Mouse (Mus musculus): ENCODE results near the gene Sez6l2. TPM values are rescaled to one million over a fixed set of nuclear protein-coding genes. Genes with fewer than 3 reads are reported as not detected.

Sez6l2 gene
- total RNA-seq, 2 experiments from 2014 or later = 14.2 to 17.2 TPM

DNA sequence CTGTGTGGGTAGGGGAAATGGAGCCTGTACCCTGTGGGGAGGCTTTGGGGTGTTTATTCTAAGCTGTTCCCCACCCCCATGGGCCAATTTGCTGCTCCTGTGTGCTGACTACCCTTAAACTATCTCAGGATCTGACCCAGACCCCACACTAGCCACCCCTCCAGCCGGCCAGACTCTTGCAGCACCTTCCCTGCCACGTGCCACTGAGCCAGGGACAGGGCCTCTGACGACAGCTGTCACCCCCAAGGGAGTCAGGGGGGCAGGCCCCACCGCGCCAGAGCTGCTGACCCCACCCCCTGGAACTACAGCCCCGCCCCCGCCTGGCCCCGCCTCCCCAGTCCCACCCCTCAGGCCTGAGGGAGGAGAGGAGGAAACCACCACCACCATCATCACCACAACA is 2.3 kb downstream of the Sez6l2 start:
- intact Hi-C loops (cut with DNase I) = no loop called here
- no peak for DNase-seq

DNA sequence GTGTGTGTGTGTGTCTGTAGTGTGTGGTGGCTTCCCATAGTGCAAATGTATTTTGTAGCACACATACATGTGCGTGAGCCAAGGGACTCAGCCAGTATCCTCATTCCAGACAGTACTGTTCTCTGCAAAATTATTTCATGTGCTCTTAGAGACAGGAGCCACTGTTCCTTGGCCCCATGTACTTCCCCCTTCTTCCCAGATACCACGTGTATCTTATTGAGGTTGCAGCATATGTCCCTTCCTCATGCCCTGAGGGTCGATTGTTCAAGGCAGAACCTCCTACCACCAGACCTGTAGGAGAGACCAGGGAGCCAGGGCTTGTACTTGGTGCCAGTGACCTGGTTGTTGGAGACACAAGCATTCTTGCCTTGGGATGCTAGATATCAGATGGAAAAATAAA is 4.8 kb downstream of the Sez6l2 start:
- DNase-seq = no peak
- intact Hi-C loops (cut with DNase I) = no loop called here

DNA sequence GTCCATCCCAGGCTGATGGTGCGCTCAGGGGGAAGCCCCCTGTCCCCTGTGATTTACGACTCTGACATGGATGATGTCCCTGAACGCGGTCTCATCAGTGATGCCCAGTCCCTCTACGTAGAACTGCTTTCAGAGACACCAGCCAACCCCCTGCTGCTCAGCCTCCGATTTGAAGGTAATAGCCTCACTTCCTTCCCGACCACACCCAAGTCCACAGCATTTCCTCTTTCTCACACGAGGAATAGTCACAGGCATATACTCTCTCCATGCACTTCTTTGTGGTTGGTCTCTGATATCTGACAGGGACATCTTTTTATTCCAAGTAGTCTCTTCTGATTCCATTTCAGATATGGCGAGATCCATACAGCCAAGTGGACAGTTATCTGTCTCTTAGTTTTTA is 9.4 kb downstream of the Sez6l2 start:
- intact Hi-C loops (cut with DNase I) = no loop called here
- no peak for DNase-seq

DNA sequence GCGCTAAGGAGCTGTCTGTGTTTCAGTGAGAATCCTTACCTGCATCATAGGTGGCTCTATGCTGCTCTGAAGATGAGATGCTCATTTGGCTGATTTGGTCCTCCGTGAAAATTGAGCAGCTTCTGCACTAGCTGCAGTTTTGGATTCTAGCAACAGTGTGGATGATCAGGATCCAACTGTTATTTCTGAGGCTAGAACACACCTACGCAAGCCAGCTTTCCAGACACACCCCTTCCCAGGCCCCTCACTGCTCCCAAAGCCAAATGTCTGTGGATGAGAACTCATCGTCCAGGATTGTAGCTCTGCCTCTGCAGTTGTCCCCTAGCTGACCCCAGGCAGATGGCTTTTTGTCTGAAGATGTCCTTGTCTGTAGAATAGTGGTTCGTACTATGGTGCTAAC is 10.7 kb downstream of the Sez6l2 start:
- intact Hi-C loops (cut with DNase I) = no loop called here
- DNase-seq = no peak

DNA sequence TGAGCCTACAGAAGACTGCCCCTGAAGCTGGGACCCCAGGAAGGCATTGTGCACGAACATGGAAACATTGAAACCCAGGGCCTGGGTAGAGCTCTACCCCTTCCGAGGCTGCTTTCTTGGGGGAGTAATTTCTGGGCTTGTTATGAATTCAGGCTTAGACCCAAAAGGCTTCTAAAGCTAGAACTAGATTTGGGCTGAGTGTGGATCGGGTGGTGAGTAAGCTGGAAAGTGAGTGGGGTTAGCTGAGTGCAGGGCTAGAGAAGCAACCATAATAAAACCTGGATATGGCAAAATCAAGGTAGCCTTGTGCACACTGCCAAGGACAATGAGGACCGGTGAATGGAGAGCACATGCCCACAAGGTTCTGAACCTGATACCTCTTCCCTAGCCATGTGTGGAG is 11.6 kb downstream of the Sez6l2 start:
- intact Hi-C loops (cut with DNase I) = no loop called here
- no peak for DNase-seq

DNA sequence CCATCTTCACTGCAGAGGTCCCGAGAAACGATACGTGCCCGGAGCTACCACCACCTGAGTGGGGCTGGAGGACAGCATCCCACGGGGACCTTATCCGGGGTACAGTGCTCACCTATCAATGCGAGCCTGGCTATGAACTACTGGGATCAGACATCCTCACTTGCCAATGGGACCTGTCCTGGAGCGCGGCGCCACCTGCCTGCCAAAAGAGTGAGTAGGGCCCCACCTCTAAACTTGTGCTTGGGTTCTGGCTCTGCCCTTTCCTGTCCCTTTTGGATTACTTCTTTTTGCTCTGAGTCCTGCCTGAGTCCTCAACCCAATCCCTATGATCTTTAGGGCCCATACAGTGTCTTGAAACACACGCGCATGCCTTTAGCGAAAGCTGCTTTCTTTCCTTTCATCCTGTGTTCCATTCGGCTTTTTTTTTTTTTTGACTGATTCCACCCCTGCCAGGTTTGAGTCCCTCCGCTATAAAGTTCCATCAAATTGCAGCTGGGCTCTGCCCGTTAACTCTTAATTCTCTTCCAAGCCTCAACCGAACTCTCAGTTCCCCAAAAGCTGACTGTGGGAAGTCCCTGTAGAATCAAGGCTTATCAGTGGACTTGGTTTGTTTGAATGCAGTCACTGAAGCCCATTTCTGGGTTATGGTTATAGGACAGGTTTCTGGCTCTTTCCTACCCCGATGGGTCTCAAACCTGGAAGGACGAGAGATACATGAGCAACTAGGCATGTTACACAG is 13.4 kb downstream of the Sez6l2 start:
- intact Hi-C loops (cut with DNase I) = loop anchor here (1.0 kb wide), 1 partner anchor 141 kb away; no protein-coding TSS in a partner anchor
- peak; percentile 45 to 47 for DNase-seq

DNA sequence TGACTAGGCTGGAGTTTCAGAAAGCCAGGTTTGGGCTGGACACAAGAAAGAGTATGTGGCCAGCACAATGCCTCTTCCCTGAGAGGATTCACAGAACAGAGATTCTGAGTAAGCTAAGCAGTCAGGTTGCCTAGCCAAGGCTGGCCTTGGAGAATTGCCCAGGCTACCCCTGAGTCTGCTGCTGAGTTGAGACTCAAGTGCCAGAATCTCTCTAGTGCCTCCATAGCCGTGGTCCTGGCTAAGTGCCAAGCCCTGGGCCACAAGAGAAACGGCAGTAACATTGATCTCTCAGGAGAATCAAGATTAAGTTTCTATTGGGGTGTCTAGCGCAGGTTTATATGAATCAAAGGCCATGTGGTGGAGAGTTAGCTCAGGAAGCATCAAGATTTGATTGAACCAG is 15.2 kb downstream of the Sez6l2 start:
- no peak for DNase-seq
- intact Hi-C loops (cut with DNase I) = no loop called here

DNA sequence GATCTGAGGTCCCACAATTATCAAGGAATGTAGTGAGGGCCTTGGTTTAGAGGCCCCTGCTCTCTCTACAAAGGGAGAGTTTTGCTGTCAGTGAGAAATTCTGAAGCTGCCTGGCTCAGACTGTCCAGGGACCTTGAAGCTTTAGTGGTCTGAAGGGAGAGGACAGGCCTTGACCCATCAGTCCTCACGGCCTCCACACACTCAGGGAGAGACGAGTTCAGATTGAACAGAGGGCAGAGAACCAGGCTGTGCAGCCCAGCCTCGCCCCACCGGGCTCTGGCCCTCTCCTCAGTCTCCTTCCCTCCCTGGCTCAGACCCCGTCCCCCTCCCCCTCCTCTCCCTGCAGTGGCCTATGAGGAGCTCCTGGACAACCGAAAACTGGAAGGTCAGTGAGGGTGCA is 17.0 kb downstream of the Sez6l2 start:
- intact Hi-C loops (cut with DNase I) = no loop called here
- no peak for DNase-seq

DNA sequence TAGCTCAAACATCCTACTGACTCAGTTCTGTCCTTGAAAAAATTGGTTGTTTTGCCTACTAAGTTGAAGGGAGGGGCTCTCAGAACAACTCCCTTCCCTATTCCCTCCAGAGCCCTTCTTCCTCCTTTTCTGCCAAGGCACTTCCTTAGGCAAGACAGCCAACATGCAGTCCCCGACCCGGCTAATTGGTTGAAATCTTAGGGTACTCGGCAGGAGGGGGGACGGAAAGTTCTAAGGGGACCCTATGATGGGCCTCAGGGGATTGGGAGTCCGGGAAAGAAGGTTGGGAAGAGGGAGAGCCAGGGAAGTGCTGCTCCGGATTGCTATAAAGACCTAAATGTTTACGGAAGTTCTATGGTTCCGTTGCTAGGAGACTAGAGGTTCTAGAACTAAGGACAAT is 25.1 kb downstream of the Sez6l2 start:
- intact Hi-C loops (cut with DNase I) = no loop called here
- DNase-seq = peak; percentile 44 to 45

DNA sequence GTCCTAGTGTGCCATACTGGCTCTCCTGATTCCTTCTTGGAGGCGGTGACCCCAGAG is 25.4 kb downstream of the Sez6l2 start, which contains the start of gene Cdipt:
TSS of gene Cdipt (plus strand) at position 22 of the 57 bp plus-strand sequence.
- intact Hi-C loops (cut with DNase I) = no loop called here
- DNase-seq = no peak

DNA sequence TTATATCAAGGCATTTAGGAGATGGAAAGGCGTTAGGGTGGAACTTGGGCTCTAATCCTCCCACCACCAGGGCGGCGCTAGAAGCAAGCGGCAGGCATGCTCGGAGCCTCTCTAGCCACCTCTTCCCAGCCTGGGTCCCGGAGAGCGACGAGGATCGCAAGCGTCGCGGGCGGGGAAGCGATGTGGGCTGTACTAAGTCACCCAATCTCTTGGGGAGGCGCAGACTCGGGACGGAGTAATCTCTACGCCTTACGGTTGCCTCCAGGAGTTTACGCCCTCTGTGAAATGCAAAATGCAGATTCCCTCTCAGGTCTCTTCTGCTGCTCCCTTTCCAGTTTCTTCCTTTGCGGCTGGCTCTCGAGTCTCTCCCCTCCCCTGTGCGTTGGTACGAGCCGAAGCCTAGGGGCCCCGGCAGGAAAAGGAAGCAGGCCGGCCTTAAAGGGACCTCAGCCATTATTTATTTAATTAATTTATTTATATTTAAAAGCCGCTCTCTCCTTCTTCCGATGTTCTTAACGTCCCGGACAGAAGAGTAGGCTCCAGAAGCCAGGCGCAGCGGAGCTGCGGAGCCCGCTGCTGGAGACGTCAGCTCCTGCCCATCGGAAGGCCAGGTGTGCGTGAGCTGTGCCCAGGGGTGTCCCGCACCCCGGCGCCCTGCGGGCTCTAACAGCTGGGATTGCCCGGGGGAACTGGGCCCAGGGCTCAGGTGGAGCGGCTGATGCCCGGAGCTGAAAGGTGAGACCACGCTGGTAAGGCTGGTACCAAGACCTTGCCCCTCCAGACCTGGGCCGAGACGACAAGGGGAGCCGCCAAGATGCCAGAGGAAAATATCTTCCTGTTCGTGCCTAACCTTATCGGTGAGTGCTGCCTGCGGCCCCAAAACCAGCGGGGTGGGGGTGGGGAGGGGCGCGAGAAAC is 25.8 kb downstream of the Sez6l2 start, which contains the start of gene Cdiptos:
TSS of gene Cdiptos (minus strand) at position 149 of the 917 bp plus-strand sequence.
- peak; percentile 97 to 98 for DNase-seq
- intact Hi-C loops (cut with DNase I) = loop anchor here (2.0 kb wide), 2 partner anchors 25 to 39 kb away; partner anchors contain the start of genes Mvp and Sez6l2

DNA sequence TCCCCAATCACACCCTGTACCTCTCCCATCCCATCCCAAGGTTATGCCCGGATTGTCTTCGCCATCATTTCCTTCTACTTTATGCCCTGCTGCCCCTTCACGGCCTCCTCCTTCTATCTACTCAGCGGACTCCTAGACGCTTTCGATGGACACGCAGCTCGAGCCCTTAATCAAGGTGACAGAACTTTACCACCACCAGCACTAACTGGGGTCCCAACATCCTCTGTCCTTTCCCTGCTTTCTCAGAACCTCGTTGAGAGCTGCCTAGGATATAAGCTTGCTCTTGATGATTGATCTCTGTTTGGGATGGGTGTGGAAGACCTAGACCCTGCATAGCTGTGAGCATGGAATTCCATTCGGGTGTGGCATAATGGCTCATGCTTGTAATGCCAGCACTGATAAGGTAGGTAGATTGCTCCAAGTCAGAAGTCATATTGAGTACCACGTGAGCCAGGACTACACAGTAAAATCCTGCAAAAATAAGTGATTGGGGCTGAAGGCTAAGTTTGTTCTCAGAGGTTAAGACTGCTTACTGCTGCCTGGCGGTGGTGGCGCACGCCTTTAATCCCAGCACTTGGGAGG is 26.6 kb downstream of the Sez6l2 start:
- intact Hi-C loops (cut with DNase I) = loop anchor here (2.0 kb wide), 2 partner anchors 26 to 38 kb away; partner anchors contain the start of genes Mvp and Sez6l2
- DNase-seq = no peak

DNA sequence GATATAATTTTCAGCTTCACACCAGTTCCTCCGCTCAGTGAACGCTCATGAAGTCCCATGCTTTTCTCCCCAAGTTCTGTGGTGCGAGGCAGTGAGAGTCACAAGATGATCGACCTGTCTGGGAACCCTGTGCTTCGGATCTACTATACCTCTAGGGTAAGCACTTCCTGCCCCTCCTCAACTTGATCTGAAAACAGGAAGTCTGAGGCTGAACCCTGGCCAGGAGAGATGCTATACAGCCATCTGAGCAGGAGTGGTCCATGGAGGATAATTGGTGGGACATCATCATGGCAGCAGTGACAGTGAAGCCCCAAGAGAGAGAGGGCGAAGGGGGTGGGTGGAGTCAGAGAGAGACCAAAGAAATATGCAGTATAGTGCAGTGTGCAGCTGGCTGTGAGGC is 28.5 kb downstream of the Sez6l2 start:
- intact Hi-C loops (cut with DNase I) = no loop called here
- no peak for DNase-seq

DNA sequence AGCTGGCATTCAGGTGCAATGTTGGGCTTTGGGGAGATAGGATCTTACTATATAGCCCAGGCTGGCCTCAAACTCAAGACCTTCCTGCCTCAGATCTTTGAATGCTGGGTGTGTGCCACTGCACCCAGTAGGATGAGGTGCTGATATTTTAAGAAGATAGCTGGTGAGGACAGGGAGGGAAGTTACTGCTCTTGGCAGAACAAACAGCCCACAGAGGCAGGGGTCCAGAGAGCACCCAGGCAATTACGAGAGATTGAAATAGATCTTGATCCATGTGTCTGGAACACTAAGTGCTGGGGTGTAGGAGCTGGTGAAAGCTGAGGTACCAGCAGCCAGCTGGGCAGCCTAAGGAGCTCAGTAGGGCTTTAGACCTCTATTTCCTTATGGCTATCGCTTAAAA is 31.2 kb downstream of the Sez6l2 start:
- DNase-seq = no peak
- intact Hi-C loops (cut with DNase I) = no loop called here

DNA sequence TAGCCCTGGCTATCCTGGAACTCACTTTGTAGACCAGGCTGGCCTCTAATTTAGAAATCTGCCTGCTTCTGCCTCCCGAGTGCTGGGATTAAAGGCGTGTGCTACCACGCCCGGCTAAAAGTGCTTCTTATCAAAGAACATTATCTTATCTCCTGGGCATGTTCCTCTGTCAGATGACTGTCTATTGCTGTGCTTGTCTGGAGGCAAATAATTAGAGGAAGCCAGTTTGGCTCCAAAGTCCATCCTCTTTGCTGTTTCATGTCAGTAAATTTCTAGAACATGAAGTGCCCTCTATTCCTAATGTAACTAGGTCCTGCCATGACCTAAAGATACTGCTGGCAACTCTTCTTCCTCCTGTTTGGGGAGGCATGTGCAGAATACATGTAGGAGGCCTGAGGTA is 31.7 kb downstream of the Sez6l2 start:
- intact Hi-C loops (cut with DNase I) = no loop called here
- no peak for DNase-seq

DNA sequence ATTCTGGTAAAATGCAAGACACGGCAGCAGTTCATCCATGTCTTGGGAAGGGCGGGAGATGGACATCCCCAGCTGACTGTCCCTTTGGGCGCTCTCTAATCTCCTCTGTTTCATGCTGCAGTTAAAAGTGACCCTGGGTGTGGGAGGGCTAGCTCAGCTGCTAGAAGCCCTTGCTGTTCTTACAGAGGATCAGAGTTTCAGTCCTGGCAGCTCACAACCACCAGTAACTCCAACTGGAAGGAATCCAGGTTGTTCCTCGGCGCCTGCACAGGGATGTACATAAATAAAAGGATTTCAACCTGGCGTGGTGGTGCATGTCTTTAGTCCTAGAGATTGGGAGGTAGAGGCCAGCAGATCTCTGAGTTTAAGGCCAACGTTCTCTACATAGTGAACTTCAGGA is 32.8 kb downstream of the Sez6l2 start:
- no peak for DNase-seq
- intact Hi-C loops (cut with DNase I) = no loop called here

DNA sequence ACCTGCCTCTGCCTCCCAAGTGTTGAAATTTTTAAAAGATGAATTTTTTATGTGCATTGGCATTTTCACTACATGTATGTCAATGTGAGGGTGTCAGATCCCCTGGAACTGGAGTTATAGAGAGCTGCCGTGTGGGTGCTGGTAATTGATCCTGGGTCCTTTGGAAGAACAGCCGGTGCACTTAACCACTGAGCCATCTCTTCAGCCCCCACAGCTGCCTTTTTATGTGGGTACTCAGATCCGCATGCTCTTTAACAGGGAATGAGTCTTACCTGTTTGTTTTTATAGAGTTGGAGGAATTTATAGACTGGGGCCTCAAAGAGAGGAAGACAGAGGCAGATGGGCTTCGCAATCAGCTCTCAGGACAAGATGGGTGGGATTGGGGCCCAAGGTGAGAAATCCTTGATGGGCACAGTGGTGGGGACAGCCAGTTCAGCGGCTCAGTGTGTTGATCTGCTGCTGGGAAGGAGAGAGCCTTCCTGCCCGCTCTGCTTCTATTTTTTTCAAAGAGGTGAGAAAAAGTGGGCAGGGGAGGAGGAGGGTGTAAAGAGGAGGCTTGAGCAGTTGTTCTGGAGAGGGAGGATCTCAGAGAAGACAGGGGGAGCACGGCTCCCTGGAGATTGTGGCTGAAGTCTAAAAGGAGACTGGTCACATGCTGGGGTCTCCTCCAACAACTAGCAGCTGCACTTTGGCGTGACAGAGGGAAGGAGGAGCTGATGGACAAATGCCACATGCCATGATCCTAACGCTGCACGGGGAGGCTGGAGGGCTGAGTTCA is 34.5 kb downstream of the Sez6l2 start:
- intact Hi-C loops (cut with DNase I) = no loop called here
- peak in 1 of 2 experiments; percentile 44 for DNase-seq

DNA sequence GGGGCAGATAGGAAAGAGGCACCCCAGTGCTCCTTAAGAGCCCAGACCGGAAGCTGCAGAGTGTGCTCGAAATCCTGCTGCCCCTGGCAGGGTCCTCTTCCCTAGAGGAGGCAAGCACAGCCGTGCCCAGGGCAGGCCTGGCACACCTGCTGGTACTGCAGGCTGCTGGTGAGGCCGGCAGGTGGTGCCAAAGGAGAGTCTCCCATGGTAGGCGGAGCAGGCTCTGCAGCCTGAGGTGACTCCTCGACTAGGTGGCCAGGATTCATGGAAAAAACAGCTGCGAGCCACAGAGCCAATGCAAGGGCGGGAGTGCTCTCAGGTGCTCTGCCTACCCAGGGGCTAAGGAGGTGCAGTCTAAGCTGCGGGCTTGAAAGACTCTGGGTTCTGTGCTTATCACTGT is 36.0 kb downstream of the Sez6l2 start:
- peak; percentile 36 to 62 for DNase-seq

DNA sequence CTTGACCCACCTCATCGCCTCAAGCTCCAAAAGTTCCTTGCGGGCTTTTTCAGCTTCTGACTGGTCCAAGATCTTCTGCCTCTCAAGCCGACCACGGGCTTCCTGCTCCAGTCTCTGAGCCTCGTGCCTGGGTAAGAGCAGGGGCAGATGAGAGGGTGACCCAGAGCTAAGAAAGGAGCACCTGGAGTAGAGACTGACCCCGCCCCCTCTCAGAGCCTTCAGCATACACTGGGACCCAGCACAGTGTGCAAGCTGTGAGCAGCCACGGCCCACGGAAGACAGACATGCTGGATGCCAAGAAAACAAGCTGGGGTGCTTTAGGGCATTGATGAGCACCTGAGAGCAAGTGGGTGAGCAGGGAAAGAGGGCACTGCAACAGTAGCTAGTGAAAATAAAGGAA is 38.5 kb downstream of the Sez6l2 start:
- no peak for DNase-seq
- intact Hi-C loops (cut with DNase I) = no loop called here

More for the DNA sequence above, 36.0 kb downstream of the Sez6l2 start:
- intact Hi-C loops (cut with DNase I) = loop anchor here (2.0 kb wide), 1 partner anchor 118 kb away; no protein-coding TSS in a partner anchor

DNA sequence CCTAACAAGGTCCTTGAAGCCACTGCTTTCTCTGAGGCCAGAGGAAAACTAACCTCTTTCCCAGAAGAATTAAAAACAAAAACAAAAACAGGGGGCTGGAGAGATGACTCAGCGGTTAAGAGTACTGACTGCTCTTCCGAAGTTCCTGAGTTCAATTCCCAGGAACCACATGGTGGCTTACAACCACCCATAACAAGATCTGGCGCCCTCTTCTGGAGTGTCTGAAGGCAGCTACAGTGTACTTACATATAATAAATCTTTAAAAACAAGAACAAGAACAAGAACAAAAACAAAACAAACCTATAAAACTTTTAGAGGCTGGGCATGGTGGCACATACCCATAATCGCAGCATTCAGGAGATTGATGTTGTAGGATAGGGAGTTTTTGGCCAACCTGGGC is 46.1 kb downstream of the Sez6l2 start:
- intact Hi-C loops (cut with DNase I) = no loop called here
- no peak for DNase-seq

DNA sequence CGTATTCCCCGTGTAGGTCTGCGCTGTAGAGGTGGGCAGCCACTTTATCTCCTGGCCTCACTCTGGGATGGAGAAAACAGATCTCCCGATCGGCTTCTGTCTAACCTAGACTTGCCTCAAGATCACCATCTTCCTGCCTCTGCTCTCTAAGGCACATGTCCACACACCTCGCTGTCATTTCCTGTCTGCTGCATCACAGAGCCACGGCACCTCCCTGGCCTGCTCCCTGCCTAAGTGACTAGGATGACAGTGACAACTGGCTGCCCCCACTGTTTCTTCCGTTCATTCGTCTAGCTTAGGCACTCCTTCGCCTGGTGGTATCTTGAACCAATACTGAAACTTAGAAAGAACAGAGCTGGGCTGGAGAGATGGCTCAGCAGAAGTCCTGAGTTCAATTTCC is 49.2 kb downstream of the Sez6l2 start:
- no peak for DNase-seq
- intact Hi-C loops (cut with DNase I) = no loop called here

Measured in heart, postnatal 14 days (tissue).